Mouse (Mus musculus) naive thymus-derived CD4-positive, alpha-beta T cell, adult 2 months (primary cell): ENCODE measurements around the gene Nek7.

ENCODE experiments used
- DNase-seq: peaks from one replicate; pipeline ENCODE4 v3.0.0-alpha.2; 2011; ENCODE audit warnings: low read depth

Gene Nek7

DNA sequence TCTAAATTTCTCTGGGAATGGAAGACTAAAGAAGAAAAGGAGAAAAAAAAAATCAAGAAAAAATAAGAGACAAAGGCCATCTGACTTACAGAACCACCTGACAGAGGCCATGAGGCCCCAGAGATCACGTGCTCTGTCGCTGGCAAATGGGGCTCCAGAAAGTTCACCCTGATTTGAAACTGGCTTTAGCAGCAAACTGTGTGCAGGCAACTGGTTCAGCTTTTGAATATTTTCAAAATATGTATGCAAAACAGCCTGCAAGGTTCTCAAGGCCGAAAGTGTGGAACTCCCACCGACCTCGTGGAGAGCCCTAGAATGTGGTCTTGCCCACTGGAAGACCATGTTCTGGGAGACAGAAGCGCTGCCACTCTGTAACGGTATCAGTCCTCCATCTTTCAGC is 11.6 kb downstream of the Nek7 start:
- DNase-seq, result no peak

DNA sequence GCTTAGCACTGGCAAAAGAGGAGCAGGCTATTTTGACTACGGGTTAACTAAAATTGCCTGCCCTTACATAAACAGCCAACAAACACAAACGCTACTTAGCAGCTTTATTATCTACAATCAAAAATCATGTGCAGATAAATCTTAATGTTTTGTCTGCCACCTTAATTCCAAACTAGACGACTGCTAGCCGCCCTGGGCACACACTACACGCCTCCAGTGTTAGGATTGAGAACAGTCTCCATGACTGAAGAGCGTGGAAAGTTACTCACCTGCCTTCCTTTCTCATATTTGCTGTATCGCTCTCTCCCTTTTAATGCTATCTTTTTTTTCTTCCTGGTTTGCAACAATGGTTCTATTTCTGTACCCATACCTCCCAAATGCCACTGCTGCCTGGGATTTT is 12.1 kb downstream of the Nek7 start:
- no peak for DNase-seq

DNA sequence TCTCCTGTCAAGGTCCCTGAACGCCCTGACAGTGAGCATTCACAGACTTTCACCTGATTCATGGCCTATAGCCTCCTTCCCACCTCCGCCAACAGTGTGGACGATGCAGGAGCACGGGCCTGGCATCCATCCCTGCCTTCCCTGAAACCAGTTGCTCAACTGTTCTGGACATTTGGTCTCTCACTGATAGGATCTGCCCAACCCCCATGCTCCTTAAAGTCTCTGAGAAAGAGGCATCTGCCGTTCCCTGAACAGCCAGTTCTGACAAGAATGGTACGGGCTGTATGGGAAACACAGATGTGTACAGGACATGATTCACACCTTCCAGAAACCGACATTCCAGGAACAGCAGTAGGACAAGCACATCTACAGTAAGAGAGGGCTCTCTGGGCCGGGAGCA is 13.2 kb downstream of the Nek7 start:
- no peak for DNase-seq

DNA sequence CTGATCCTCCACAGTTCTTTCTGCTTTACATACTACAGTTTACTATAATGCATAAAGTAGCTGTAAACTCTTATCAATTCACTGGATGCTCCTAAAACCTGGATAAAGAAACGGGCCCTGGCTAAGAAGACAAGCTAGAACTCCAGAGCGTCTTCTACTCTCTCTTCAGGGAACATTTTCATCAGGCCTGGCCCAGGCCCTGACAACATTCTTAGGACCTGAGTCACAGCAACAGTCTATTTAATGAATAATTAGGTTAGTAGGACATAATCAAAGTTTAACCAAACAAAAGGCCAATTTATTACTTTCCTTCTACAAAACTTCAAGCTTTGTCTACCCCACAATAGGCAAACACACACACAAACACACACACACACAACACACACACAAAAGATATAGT is 15.2 kb downstream of the Nek7 start:
- no peak for DNase-seq

DNA sequence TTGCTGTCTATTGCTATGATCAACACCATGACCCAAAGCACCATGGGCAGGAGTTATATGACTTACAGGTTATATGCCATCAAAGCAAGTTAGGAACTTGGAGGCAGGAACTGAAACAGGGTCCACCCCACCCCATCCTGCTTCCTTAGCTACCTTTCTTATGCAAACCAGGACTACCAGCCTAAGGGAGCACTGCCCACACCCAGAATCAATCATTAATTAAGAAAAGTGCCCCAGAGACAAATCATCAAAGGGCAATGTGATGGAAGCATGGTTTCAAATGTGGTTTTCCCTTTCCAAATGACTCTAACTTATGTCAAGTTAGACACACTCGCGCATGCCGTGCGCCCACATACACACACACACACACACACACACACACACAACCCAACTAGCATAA is 16.0 kb downstream of the Nek7 start:
- peak; percentile 23 for DNase-seq

DNA sequence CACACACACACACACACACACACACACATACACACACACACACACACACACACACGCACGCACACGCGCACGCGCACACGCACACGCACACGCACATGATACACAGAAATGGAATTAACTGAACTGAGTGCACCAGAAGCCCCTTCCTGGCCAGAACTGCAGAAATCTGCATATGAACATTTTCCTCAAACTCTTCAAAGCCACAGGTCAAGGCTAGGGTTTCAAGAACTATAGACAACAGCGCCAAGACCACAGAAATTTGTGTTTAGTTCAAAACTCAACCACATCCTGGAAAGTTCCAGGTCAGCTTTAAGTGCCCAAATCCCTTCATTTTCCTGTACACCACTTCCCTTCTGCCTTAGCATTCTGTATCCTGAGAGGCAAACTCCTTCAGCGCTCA is 21.9 kb downstream of the Nek7 start:
- peak; percentile 40 for DNase-seq

DNA sequence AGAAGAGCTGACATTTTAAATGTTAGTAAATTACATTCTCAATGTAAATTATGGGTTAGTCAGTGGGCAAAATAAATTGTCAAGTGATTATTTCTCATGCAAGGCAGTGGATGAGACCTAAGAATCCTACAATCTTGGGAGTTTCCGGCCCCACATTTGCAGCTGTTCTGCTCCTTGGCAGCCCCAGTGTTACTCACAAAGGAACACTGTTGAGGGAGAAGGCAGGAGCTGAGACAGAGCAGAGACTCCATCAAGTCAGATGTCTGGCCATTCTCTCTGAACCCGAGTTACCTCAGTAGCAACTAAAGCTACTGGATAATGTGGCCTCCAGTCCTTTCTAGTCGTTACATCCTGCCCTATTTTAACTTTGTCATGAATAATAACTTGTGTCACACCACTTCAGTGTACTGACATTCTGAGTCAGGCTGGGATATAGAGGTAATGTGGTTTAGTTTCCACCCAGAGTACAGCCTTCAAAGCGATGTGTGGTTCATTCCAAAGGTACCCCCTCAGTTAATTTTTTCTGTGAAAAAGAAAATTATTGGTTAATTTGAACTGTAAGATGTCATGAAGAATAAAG is 23.7 kb downstream of the Nek7 start:
- DNase-seq, result no peak

DNA sequence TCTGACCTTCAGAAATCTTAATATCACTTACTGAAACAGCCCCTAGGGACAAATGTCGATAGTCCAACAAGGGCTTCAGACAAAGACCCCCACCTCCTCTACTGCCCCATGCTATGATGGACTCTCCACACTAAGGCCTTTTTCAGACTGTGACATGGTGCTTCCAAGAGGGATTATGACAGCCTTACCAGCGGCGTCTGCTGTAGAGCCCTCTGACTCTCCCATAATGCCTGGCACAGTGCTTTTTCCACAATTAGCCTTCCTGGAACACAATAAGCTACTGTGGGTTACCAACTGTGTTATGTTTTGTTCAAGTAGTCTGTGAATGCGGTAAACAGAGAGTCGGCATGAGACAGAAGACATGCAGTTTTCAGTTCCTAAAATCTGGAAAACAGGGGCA is 25.0 kb downstream of the Nek7 start:
- no peak for DNase-seq

DNA sequence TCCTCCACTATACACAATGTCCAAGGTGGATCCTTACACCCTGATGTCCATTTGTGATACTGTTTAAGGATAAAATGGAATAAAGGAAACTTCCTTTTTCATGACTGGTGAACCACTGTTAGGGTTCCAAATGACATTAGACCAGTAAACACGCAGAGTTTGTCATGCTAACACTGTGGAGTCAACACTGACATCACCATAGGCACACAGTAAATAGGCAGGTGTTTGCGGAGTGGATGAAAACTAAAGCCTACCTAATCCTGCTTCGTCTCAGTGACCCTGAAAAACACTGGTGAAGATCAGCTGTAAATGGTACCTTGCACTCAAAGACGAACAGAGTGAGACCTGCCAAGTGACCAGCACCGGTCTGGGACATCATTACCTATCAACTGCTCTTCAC is 26.0 kb downstream of the Nek7 start:
- DNase-seq, result no peak

DNA sequence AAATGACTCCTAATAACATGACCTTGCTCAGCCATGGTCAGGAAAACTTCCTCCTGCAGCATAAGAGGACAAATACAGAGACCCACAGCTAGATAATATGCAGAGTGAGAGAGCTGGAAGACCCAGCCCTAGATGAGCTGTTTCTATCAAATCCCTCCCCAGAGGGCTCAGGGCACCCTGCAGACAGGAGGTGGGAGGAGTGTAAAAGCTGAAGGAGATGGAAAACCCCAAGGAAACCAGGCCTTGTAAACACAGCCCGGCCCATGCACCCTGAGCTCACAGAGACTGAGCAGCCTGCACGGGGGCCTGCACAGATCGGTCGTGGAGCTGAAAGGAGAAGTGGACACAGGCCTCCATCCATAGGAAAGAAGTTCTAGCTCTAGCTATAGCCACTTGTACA is 27.5 kb downstream of the Nek7 start:
- no peak for DNase-seq

DNA sequence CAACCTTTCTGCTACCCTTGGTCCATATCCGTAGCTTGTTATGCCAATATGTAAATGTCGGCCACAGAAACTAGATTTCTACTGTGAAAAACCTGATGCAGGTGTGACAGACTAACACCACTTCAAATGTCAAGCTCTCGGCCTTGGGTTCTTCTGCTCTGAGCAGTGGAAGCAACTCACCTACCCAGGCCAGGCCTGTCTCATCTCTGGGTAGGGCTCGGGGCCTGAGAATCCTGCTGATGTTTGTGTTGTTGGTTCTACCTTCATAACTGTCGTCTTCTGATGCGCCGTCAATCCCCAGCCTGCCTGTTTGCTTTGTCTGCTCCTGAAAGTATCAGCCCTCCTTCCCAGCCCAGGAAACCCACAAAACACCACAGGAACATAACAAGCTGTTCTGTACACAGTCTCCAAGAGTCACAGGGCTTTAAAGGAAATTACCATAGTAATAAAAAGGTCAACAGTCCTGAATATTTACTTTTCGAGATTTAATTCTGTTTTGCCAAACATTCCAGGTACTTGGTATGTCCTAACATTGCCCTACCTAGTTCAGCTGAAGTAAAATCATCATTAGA is 29.4 kb downstream of the Nek7 start:
- DNase-seq, result peak; percentile 24

DNA sequence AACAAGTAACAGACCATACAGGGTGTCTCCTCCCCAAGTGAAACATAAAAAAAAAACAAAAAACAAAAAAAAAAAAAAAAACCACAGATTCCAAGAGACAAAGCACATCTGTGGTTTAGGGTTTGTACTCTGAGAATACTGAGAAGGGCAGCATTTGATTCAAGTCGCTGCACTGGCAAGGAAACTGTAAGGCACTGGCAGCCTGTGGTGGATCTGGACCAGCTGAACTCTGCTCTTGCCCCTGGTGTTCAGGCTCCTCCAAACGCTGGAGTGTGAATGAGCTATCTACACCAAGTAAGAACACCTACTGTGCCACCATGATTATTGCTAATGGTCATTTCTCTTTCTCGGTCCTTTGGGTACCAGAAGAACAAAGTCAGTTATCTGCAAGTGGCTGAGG is 30.8 kb downstream of the Nek7 start:
- peak; percentile 51 for DNase-seq

DNA sequence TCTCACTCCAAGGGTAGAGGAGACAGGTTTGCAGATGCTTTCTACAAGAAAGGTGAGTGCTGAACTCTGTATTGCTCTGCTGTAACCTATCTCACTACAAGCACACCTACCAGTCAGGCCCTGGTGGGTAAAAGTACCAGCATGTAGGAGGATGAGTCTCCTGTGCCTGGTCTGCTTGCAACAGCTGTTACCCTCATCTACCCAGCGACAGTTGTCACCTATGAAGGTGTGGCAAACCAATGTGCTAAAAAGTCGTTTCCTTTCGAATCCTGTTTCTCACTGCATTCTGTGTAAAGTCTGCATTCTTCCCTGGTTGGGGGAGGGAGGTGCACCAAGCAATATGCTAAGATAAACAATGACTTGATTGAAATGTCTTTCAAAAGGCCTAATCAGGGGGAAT is 32.1 kb downstream of the Nek7 start:
- DNase-seq, result peak; percentile 43

DNA sequence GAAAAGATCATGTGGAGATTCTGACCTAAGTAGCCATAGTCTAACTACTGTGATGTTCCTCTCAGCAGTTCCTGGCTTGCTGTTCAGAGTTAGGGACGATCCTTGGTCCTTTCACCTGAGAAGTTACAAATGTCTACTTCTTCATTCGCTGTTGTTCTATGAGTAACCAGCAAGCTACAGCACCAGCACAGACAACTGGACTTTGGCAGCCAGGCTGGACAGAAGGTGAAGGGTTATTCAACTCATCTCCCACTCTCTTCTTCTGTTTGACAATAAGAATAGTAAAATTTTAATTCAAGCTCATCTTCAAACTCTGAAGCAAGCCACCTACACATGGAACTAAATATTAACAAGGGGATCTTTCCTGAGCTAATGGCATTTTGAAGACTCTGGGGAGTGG is 33.0 kb downstream of the Nek7 start:
- no peak for DNase-seq

DNA sequence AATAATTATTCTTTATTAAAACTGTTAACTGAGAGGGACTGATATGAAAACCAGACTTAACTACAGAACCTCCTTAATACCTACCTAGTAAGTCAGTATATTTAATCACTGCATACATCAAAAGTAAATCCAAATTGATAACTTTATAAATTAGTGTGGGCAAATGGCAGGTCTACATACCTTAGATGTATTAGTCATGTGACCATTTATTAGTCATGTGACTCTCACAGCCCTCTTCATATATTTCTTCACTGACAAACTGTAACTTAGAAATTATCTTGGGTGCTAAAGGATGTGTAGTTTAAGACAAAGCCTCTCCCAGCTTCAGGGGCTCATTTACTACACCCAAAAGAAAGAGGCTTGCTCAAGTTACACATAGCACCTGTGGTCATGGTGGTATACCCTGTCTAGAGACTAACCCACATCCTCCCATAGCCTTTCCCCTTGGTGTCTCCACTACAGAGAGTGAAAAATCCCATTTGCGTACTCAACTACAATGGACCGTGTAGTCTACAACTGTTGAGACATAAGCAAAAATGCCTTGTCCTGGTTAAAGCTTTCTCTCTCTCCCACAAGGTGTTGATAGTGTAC is 35.4 kb downstream of the Nek7 start:
- DNase-seq, result peak; percentile 58

DNA sequence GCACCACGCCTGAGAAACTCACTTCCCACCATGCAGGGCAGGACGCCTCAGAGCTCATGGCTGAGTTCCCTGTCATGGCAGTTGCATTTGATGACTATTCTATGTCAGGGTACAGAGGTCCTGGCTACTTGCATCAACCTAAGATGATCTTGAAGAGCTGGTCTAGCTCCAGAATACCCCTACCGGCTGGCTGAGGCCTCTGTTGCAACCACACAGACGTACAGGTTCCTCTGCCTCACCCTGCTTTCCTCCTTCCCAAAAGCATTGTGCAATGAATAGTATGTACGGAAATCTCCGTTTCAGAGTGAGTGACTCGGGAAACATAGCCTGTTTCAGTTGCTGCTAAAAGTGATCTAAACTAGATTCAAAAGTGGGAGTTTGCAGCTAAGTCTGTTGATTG is 37.7 kb downstream of the Nek7 start:
- DNase-seq, result no peak

DNA sequence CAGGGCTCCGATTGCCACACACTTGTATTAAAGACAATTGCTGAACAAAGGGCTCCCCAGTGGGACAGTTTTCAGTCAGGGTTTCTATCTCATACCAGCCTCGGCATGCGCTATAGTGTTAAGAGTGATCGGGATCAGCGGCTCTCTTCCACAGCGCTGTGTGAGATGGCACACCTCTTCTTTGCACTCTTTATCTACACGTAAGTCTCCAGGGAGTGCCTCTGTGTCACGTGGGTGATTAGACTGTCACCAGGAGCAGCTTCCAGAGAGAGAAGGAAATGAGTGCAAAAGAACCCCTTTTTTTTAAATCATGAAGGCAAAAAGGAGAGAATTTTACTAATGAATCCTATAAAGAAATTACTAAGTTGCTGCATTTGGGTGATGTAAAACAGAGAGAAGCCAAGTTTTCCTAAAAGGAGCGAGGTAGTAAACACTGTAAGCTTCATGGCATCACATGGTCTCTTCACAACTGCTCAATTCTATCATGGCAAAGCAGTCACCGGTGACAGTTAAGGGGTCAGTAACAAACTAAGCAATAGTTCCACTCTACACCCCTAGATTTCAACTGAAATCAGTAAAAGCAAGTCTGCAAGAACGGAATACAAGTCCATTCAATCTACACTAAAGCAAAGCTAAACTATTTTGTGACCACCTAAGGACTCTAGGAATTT is 40.0 kb downstream of the Nek7 start:
- DNase-seq, result no peak

DNA sequence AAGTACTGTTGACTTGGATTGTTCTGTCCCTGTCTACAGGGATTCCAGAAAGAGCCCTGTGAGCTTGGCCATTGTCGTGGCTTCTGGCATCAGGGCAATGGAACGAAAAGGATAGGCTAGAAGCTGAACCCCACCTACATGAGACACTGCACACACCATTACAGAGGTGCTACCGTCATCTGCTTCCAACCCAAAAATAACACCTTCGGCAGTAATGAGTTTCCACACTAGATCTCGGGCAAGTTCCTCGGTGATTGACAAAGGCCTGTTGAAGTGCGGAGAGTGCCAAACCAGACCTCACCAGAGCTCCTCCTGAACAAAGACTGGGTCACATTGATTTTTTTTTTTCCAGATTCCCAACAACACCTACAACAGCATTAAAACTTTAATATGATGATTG is 40.7 kb downstream of the Nek7 start:
- DNase-seq, result no peak

DNA sequence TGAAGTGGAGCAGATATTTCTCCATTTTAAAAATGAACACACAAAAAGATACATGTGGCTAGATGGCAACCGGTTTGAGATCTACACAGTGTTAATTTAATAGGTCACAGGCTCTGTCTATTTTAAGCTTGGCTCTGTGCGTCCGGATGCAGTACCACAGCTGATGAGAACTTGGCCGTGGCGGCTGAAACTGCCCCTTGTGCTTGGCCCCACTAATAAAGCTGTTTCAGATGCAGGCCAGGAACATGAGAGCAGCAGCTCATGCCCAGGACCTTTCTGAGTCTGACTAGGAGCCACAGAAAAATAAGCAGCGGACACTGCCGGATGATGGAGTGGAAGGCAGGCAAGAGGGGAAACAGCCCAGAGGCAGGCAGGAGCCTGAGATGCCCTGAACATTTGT is 43.1 kb downstream of the Nek7 start:
- no peak for DNase-seq

DNA sequence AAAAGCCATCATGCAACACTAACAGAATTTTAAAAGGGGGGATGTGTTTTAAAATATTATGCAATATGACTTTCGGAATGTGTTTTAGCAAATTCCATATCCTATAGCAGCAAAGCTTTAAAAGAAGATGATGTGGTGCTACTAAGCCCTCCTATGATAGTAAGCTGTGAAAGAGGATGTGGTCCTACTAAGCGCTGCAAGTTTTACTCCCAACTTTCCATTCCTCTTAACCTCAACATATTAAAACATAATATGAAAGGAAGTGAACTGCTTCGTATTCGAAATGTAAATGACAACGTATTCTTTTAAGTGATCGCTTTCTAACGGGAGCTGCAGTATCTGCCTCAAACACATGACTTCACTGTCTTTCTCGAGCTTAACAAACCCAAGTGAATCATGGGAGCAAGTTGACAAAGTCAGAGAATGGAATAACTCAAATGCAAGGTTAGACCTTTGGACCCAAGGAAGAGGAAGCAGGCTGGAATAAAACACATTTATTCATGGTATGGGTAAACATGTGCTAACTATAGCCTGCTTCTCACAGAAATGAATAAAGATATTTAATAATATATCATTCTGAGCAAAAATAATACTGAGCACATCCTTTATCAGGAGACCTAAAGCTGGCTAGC is 43.8 kb downstream of the Nek7 start:
- DNase-seq, result no peak

DNA sequence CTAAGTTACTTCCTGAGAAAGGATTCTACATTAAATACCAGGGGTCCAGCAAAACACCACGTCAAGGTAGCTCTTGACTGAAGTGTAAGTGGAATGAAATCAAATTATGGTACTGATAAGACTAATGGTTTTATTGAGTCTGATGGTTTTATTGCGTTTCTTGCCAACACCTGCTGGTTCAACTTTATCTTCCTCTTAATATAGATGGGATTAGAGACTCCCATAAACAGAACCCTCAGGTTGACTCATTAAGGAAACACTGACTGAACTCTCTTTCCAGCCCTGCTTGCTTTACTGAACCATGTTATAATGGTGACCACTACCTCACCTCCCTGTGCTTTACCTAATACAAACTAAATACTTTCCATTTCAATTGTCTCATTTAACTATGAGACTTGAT is 44.3 kb downstream of the Nek7 start:
- DNase-seq, result no peak

DNA sequence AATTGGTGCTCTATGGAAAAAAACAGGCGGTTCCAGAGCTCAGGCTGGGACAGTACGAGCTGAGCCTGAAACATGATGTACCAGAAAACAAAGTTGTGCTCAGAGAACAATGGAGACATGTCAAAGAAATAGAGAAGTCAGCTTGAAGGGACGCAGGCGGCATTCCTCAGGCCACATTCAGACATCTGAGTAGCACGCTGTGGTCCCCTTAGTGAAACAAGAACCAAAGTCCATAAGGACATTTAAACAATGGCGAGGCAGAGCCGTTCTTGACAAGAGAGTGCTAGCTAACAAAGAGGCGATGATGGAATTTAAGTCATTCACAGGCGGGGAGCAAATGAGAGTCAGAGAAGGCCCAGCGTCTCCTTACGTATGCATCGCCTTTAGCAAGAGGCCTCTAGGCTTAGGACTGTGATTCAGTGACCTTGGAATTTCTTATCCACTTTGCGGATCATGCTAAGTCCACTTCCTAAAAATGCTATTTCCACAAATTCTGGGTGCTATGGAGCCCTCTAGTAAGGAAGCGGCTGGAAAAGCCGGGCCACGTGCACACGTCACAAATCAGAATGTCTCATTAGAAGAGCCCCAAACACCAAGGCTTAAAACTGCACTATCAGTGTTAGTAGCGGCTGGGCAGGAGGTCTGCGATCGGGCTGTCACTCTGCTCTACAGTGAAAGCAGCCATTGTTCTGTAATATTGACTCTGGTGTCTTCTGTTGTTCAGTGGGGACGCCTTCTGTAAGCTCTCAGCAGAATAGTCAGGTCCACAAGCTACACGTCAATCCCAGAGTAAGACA is 48.2 kb downstream of the Nek7 start:
- no peak for DNase-seq
